Mouse (Mus musculus): Measurements from ENCODE around the gene Rapgef3. TPM values are rescaled to one million over a fixed set of nuclear protein-coding genes. Genes with fewer than 3 reads are reported as not detected.

The Rapgef3 gene
- total and polyA plus RNA-seq, 3 experiments, result 6.6 to 7.4 TPM; not detected in 1

- Histone ChIP-seq H3K27ac (ENCODE audit: control insufficient read depth, low read depth, low read length) (no peak overlapping the region), H3K9ac (ENCODE audit: control insufficient read depth, low read depth, low read length, poor library complexity, severe bottlenecking) (no peak overlapping the region), H3K9me3 (replicated peaks; ENCODE audit: insufficient read depth, low read length) (no peaks in the 10 kb centered on the region), H3K4me1 (ENCODE audit: control insufficient read depth in 1 of 2, insufficient read depth in 2 of 2, low read length in 2 of 2) (no peaks in the 10 kb centered on the region), H3K27me3 (ENCODE audit: control insufficient read depth in 1 of 2, insufficient read depth in 2 of 2, low read length in 2 of 2) (peaks cover 37 to 57% of the 10 kb centered on the region in 2 experiments), H3K79me2 (ENCODE audit: control insufficient read depth, insufficient read depth, low read length, poor library complexity) (no peaks in the 10 kb centered on the region), H3K36me3 (ENCODE audit: control insufficient read depth in 1 of 2, insufficient read depth in 2 of 2, low read length in 2 of 2) (no peaks in the 10 kb centered on the region), H3K4me3 (ENCODE audit: control insufficient read depth in 1 of 2, insufficient read depth in 1 of 2, low read depth in 2 of 2, low read length in 2 of 2) (no peak overlapping the region)
- TF ChIP-seq CHD2 (IDR thresholded peaks at IDR 0.05; ENCODE audit: low read length) (no peak), TCF12 (IDR thresholded peaks at IDR 0.05; ENCODE audit: low read depth, low read length) (no peak), BHLHE40 (IDR thresholded peaks at IDR 0.05; ENCODE audit: borderline replicate concordance, low read depth, low read length) (no peak), E2F4 (IDR thresholded peaks at IDR 0.05; ENCODE audit: borderline replicate concordance, low read depth, low read length) (no peak), USF1 (IDR thresholded peaks at IDR 0.05; ENCODE audit: low read depth, low read length) (no peak), NELFE (IDR thresholded peaks at IDR 0.05; ENCODE audit: low read depth, low read length) (no peak), MYC (IDR thresholded peaks at IDR 0.05; ENCODE audit: low read depth, low read length) (no peak), RCOR1 (IDR thresholded peaks at IDR 0.05; ENCODE audit: low read depth, low read length) (no peak), SIN3A (IDR thresholded peaks at IDR 0.05; ENCODE audit: low read length) (no peak), UBTF (IDR thresholded peaks at IDR 0.05; ENCODE audit: borderline replicate concordance, insufficient read depth, low read depth, low read length) (no peak), RAD21 (IDR thresholded peaks at IDR 0.05; ENCODE audit: low read depth, low read length) (no peak), POLR2A (IDR thresholded peaks at IDR 0.05; ENCODE audit: control insufficient read depth in 1 of 2, insufficient read depth in 1 of 2, low read depth in 1 of 2, low read length in 2 of 2, poor library complexity in 1 of 2) (no peak)
- DNase-seq (ENCODE audit: low read depth, low spot score), result no peak
Observed at GRCm38 (mm10) chr15:97724346-97725197, 43.2 kb downstream of the Rapgef3 start.

GRCm38 (mm10) chr15:97723536-97724345 is 44.0 kb downstream of the Rapgef3 start:
- H3K36me3 ChIP-seq (ENCODE audit: control insufficient read depth in 1 of 2, insufficient read depth in 2 of 2, low read length in 2 of 2), result no peaks in the 10 kb centered on the region
- no peak for DNase-seq (ENCODE audit: low read depth, low spot score)
- no peaks in the 10 kb centered on the region for H3K9me3 ChIP-seq (replicated peaks; ENCODE audit: insufficient read depth, low read length)
- H3K4me1 ChIP-seq (ENCODE audit: control insufficient read depth in 1 of 2, insufficient read depth in 2 of 2, low read length in 2 of 2), result no peaks in the 10 kb centered on the region
- no peak overlapping the region for H3K4me3 ChIP-seq (ENCODE audit: control insufficient read depth in 1 of 2, insufficient read depth in 1 of 2, low read depth in 2 of 2, low read length in 2 of 2)
- H3K9ac ChIP-seq (ENCODE audit: control insufficient read depth, low read depth, low read length, poor library complexity, severe bottlenecking), result no peak overlapping the region
- no peaks in the 10 kb centered on the region for H3K79me2 ChIP-seq (ENCODE audit: control insufficient read depth, insufficient read depth, low read length, poor library complexity)
- peaks cover 32 to 49% of the 10 kb centered on the region in 2 experiments for H3K27me3 ChIP-seq (ENCODE audit: control insufficient read depth in 1 of 2, insufficient read depth in 2 of 2, low read length in 2 of 2)
- TF ChIP-seq UBTF (IDR thresholded peaks at IDR 0.05; ENCODE audit: borderline replicate concordance, insufficient read depth, low read depth, low read length), result no peak
- TF ChIP-seq USF2 (IDR thresholded peaks at IDR 0.05; ENCODE audit: borderline replicate concordance in 1 of 2, insufficient read depth in 1 of 2, low read depth in 1 of 2, low read length in 2 of 2), result no peak
- no peak for TF ChIP-seq ZKSCAN1 (IDR thresholded peaks at IDR 0.05; ENCODE audit: low read depth, low read length)
- TF ChIP-seq EP300 (IDR thresholded peaks at IDR 0.05; ENCODE audit: low read depth in 1 of 2, low read length in 2 of 2), result no peak
- TF ChIP-seq MYB (IDR thresholded peaks at IDR 0.05; ENCODE audit: low read depth, low read length), result no peak
- no peak for TF ChIP-seq GATA1 (IDR thresholded peaks at IDR 0.05; ENCODE audit: low read depth, low read length)
- TF ChIP-seq SMC3 (IDR thresholded peaks at IDR 0.05; ENCODE audit: low read depth, low read length), result no peak
- TF ChIP-seq SIN3A (IDR thresholded peaks at IDR 0.05; ENCODE audit: low read length), result no peak
- no peak for TF ChIP-seq MYC (IDR thresholded peaks at IDR 0.05; ENCODE audit: low read depth, low read length)
- no peak for TF ChIP-seq RCOR1 (IDR thresholded peaks at IDR 0.05; ENCODE audit: low read depth, low read length)
- no peak for TF ChIP-seq MAFK (IDR thresholded peaks at IDR 0.05; ENCODE audit: borderline replicate concordance, low read depth, low read length)
- no peak for TF ChIP-seq POLR2AphosphoS5 (IDR thresholded peaks at IDR 0.05; ENCODE audit: borderline replicate concordance, low read depth, low read length)
- TF ChIP-seq BHLHE40 (IDR thresholded peaks at IDR 0.05; ENCODE audit: borderline replicate concordance, low read depth, low read length), result no peak
- no peak for TF ChIP-seq RAD21 (IDR thresholded peaks at IDR 0.05; ENCODE audit: low read depth, low read length)
- no peak for TF ChIP-seq MAX (IDR thresholded peaks at IDR 0.05; ENCODE audit: low read length)
- TF ChIP-seq MAZ (IDR thresholded peaks at IDR 0.05; ENCODE audit: low read depth, low read length), result no peak
- TF ChIP-seq POLR2AphosphoS2 (IDR thresholded peaks at IDR 0.05; ENCODE audit: low read length), result no peak
- H3K27ac ChIP-seq (ENCODE audit: control insufficient read depth, low read depth, low read length), result no peak overlapping the region

Data from MEL (cell line).